Mouse (Mus musculus) ES-E14 (cell line): ENCODE measurements around the gene Srrm3. TPM values are rescaled to one million over a fixed set of nuclear protein-coding genes. Genes with fewer than 3 reads are reported as not detected.

Source experiments
- DNase-seq: peaks from one replicate; pipeline ENCODE4 v3.0.0-alpha.2; 2013; ENCODE audit warnings: low read depth, low spot score
- H3K27ac ChIP-seq: 2 replicates; pipeline ENCODE4 v1.5.1; 2012; ENCODE audit warnings: low read depth, mild to moderate bottlenecking, low read length, moderate library complexity, mixed read lengths; ENCODE audit not compliant: poor library complexity, insufficient read depth, severe bottlenecking
- H3K36me3 ChIP-seq: 2 replicates; pipeline ENCODE4 v1.6.1; 2012; ENCODE audit warnings: mild to moderate bottlenecking, low read length, moderate library complexity, mixed read lengths; ENCODE audit not compliant: control insufficient read depth, poor library complexity, insufficient read depth, severe bottlenecking
- H3K4me1 ChIP-seq, 2 experiments: fragments of 150-350 bp in 1 of 2; sonication (generic) in 1 of 2; 2 replicates each; pipeline ENCODE4 v1.6.1; 2012; ENCODE audit warnings: low read length in 2 of 2, mild to moderate bottlenecking in 1 of 2, mixed read lengths in 1 of 2; ENCODE audit not compliant: control insufficient read depth in 2 of 2, insufficient read depth in 2 of 2, poor library complexity in 1 of 2
- H3K4me3 ChIP-seq, 2 experiments: fragments of 150-350 bp in 1 of 2; sonication (generic) in 1 of 2; 2 replicates each; pipeline ENCODE4 v1.5.1; 2012; ENCODE audit warnings: low read length in 2 of 2, low read depth in 1 of 2, mild to moderate bottlenecking in 1 of 2, mixed read lengths in 1 of 2; ENCODE audit not compliant: insufficient read depth in 1 of 2, poor library complexity in 1 of 2, severe bottlenecking in 1 of 2
- H3K9ac ChIP-seq: 2 replicates; pipeline ENCODE4 v1.6.1; 2012; ENCODE audit warnings: low read depth, mild to moderate bottlenecking, low read length, mixed read lengths; ENCODE audit not compliant: poor library complexity, insufficient read depth, severe bottlenecking
- H3K9me3 ChIP-seq: fragments of 150-350 bp; sonication (generic); 2 replicates; pipeline ENCODE4 v1.6.1; 2012; ENCODE audit warnings: low read depth, mild to moderate bottlenecking, low read length; ENCODE audit not compliant: control insufficient read depth, insufficient read depth
- CHD2 ChIP-seq: IDR thresholded peaks from 2 replicates; pipeline ENCODE4 v1.6.1; 2014; ENCODE audit warnings: mild to moderate bottlenecking, low read depth, low read length, inconsistent platforms
- HCFC1 ChIP-seq: IDR thresholded peaks from 2 replicates; pipeline ENCODE4 v1.6.1; 2012; ENCODE audit warnings: low read length, inconsistent platforms, borderline replicate concordance; ENCODE audit not compliant: insufficient read depth
- MAFK ChIP-seq: IDR thresholded peaks from 2 replicates; pipeline ENCODE4 v1.6.1; 2014; ENCODE audit warnings: mild to moderate bottlenecking, low read depth, low read length, inconsistent platforms; ENCODE audit not compliant: insufficient read depth
- ZC3H11A ChIP-seq: IDR thresholded peaks from 2 replicates; pipeline ENCODE4 v1.6.1; 2012; ENCODE audit warnings: low read depth, mild to moderate bottlenecking, inconsistent platforms, low read length, borderline replicate concordance
- ZNF384 ChIP-seq: IDR thresholded peaks from 2 replicates; pipeline ENCODE4 v1.6.1; 2012; ENCODE audit warnings: low read depth, low read length, inconsistent platforms
- in situ Hi-C, 2 experiments: fragments of 600-800 bp; cut with MboI; formaldehyde crosslinking; loops; one replicate each; pipeline ENCODE4 v1.15.1; 2025; ENCODE audit warnings: low sequenced_read_pairs in 2 of 2, inconsistent platforms in 1 of 2; ENCODE audit not compliant: unreplicated experiment in 2 of 2
- total RNA-seq: library from RNA; depleted of rRNA; stranded (reverse); fragments of 300-350 nt; gene quantifications from 2 replicates; pipeline ENCODE4 v1.2.3, GENCODE M21; 2012

Gene Srrm3
- total RNA-seq, 1 experiment: 0.18 TPM

DNA sequence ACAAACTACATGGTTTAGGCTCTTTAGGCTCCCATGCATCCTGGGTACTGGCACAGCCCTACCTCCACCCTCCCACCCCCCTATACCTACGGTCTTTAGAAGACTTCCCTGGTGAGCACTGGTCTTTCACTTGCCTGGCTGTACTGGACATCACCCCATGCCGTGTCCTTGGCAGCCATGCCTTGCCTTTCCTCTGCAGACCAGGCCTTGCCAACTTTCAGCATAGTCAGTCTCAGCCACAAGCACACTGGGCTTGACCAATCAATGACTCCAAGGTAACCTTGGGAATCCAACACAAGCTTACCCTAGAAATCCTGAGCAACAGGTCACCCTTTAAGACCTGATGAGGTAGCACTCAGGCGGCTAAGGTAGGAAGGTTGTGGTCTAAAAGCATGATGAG is 109.9 kb downstream of the Srrm3 start:
- Histone ChIP-seq H3K4me3 (no peak overlapping the region), H3K9ac (no peak overlapping the region), H3K27ac (no peak overlapping the region), H3K4me1 (peaks cover 9 to 36% of the 10 kb centered on the region in 2 experiments; a peak in 2 of 4 replicates), H3K36me3 (peaks cover 75% of the 10 kb centered on the region), H3K9me3 (no peaks in the 10 kb centered on the region)
- TF ChIP-seq CHD2 (no peak), ZC3H11A (no peak), HCFC1 (no peak), MAFK (no peak), ZNF384 (no peak)
- in situ Hi-C loops: no loop called here
- DNase-seq: no peak

DNA sequence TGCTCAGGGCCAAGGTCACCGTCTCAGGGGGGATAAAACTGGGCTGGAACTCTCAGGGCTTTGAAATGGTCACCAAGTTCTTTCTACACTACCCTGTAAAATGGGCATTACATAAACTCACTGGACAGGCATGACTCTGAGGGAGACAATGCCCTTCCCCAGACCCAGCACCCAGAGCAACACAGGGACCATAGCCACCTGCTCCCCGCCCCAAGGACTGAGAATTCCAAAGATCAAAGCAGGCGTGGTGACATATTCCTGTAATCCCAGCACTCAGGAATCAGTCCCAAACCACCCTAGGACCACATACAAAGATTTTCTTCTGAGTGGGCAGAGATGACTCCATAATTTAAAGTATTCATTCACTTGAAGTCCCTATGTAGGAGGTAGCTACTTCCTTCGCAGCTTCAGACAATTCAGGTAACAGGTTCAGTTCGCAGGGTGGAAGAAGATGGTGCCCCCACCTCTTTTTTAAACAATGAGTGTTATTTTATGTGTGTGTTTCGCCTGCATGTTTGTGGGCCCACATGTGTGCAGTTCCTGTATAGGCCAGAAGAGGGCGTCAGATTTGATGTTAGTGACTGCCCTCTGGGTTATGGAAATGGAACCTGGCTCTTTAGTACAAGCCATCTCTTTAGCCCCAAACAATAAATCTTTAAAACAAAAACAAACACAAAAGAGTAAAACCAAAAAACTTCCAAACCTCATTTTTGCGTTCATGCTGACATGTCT is 110.8 kb downstream of the Srrm3 start:
- Histone ChIP-seq H3K9ac (no peak overlapping the region), H3K4me3 (no peak overlapping the region), H3K9me3 (no peaks in the 10 kb centered on the region), H3K36me3 (peaks cover 80% of the 10 kb centered on the region), H3K4me1 (peaks cover 9 to 33% of the 10 kb centered on the region in 2 experiments; a peak in 2 of 4 replicates), H3K27ac (no peak overlapping the region)
- DNase-seq: no peak
- TF ChIP-seq CHD2 (no peak), ZNF384 (no peak), HCFC1 (no peak), ZC3H11A (no peak), MAFK (no peak)
- in situ Hi-C loops: no loop called here

DNA sequence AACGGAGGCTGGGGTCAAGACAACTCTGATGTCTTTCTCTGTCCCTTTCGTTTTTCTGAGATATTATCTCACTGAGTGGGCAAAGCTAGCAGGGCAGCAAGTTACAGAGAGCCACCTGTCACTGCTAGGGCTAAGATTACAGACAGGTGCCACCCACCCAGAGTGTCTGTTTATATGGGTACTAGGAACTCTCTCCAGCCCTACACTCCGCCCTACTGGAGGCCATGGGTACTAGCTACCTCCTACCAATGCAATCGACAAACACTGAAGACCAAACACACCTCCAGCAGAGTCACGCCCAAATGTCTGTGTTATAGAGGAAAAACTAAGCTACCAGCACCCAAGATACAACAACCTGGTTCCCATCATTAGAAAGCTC is 111.4 kb downstream of the Srrm3 start:
- peaks cover 9 to 33% of the 10 kb centered on the region in 2 experiments; a peak in 2 of 4 replicates for H3K4me1 ChIP-seq
- H3K9ac ChIP-seq: no peak overlapping the region
- no peak for DNase-seq
- H3K4me3 ChIP-seq: no peak overlapping the region
- no peaks in the 10 kb centered on the region for H3K9me3 ChIP-seq
- H3K36me3 ChIP-seq: peaks cover 80% of the 10 kb centered on the region
- no peak for TF ChIP-seq ZC3H11A
- TF ChIP-seq CHD2: no peak
- TF ChIP-seq ZNF384: no peak
- no peak for TF ChIP-seq MAFK
- no peak for TF ChIP-seq HCFC1
- no peak overlapping the region for H3K27ac ChIP-seq
- in situ Hi-C loops: no loop called here

DNA sequence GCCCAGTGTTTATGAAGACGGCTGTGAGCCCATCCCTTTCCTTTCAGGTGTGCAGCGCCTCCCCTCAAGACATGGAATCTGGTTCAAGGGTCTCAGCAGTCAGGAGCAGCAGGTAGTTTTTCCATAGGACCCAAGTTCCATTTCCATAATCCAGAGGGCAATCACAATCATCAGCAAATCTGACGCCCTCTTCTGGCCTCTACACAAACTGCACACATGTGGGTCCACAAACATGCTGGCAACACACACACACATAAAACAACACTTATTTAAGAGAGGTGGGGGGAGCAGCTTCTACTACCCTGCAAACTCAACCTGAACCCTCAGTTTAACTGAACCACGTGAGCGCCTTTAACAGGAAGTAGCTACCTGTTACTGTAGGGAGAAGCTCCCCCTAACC is 111.9 kb downstream of the Srrm3 start:
- Histone ChIP-seq H3K9me3 (no peaks in the 10 kb centered on the region), H3K9ac (no peak overlapping the region), H3K27ac (no peak overlapping the region), H3K4me1 (peaks cover 8 to 33% of the 10 kb centered on the region in 2 experiments; a peak in 2 of 4 replicates), H3K4me3 (no peak overlapping the region), H3K36me3 (peaks cover 81% of the 10 kb centered on the region)
- no peak for DNase-seq
- in situ Hi-C loops: no loop called here
- no peak for TF ChIP-seq ZNF384
- no peak for TF ChIP-seq ZC3H11A
- no peak for TF ChIP-seq MAFK
- no peak for TF ChIP-seq CHD2
- no peak for TF ChIP-seq HCFC1

DNA sequence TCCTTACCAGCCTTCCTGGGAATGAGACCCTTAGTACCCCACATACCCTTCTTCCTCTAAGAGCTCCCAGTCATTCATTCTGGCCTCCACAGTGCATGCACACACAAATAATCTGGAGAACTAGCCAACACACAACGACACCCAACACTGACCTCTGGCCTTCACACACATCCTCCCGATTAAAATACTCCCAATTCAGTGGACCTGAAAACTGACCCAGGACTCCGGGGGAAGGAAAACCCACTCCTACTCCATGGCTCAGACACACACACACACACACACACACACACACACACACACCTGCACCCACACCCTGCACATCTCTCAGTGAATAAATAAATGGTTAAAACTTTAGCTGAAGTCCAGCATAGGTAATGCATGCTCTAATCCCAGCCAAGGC is 113.2 kb downstream of the Srrm3 start:
- TF ChIP-seq MAFK: no peak
- no peak for TF ChIP-seq HCFC1
- TF ChIP-seq CHD2: no peak
- no peak for TF ChIP-seq ZC3H11A
- no peak for TF ChIP-seq ZNF384
- in situ Hi-C loops: no loop called here
- Histone ChIP-seq H3K4me1 (peaks cover 0 to 26% of the 10 kb centered on the region in 2 experiments; a peak in 1 of 4 replicates), H3K4me3 (no peak overlapping the region), H3K9me3 (no peaks in the 10 kb centered on the region), H3K27ac (no peak overlapping the region), H3K9ac (no peak overlapping the region), H3K36me3 (peaks cover 78% of the 10 kb centered on the region)
- DNase-seq: no peak
